Mouse (Mus musculus) heart, embryonic 13.5 days (tissue): ENCODE results near the gene Mcl1. TPM values are rescaled to one million over a fixed set of nuclear protein-coding genes. Genes with fewer than 3 reads are reported as not detected.
A peak's percentile ranks its signal among the peaks of the same experiment; 100 is the strongest.

Experiments
- ATAC-seq: fragments of 200-750 bp; cut with Nextera tagmentation; 2 replicates; pipeline ENCODE4 v1.8.0; 2017; ENCODE audit warnings: moderate TSS enrichment; ENCODE audit not compliant: insufficient number of reproducible peaks, low FRiP score, low TSS enrichment; ENCODE audit errors: extremely low read depth
- H3K27ac ChIP-seq: fragments of 300-500 bp; sonication (generic); replicated peaks from 2 replicates; pipeline ENCODE4 v1.5.1; 2015; ENCODE audit warnings: moderate library complexity, mild to moderate bottlenecking, inconsistent platforms
- H3K27me3 ChIP-seq: fragments of 300-500 bp; sonication (generic); replicated peaks from 2 replicates; pipeline ENCODE4 v1.6.1; 2015; ENCODE audit warnings: mild to moderate bottlenecking, inconsistent platforms
- H3K36me3 ChIP-seq: fragments of 300-500 bp; sonication (generic); 2 replicates; pipeline ENCODE4 v1.6.1; 2015; ENCODE audit warnings: mild to moderate bottlenecking, inconsistent platforms
- H3K4me1 ChIP-seq: fragments of 300-500 bp; sonication (generic); 2 replicates; pipeline ENCODE4 v1.6.1; 2015; ENCODE audit warnings: inconsistent platforms
- H3K4me2 ChIP-seq: fragments of 300-500 bp; sonication (generic); 2 replicates; pipeline ENCODE4 v1.6.1; 2015; ENCODE audit warnings: inconsistent platforms, mild to moderate bottlenecking, moderate library complexity
- H3K4me3 ChIP-seq: fragments of 300-500 bp; sonication (generic); 2 replicates; pipeline ENCODE4 v1.5.1; 2015; ENCODE audit warnings: moderate library complexity, mild to moderate bottlenecking, inconsistent platforms
- H3K9ac ChIP-seq: fragments of 300-500 bp; sonication (generic); 2 replicates; pipeline ENCODE4 v1.6.1; 2015; ENCODE audit warnings: inconsistent platforms, mild to moderate bottlenecking, moderate library complexity
- H3K9me3 ChIP-seq: fragments of 300-500 bp; sonication (generic); 2 replicates; pipeline ENCODE4 v1.6.1; 2016; ENCODE audit warnings: inconsistent platforms
- WGBS: fragments of 180-500 bp; shearing (Covaris S2); methylation state at CpG from one replicate; pipeline ENCODE4 v1.1.7; 2015; ENCODE audit warnings: mixed read lengths; 5-methylcytosine and 5-hydroxymethylcytosine counted together
- polyA plus RNA-seq: library from polyadenylated mRNA; unstranded; fragments of >200 nt; fragmentation: Nextera tagmentation; extraction: Ambion mirVana; gene quantifications from 2 replicates; pipeline ENCODE4 v1.2.1, GENCODE M21; 2015

The Mcl1 gene
- polyA plus RNA-seq, 1 experiment from 2014 or later: 36.0 TPM

DNA sequence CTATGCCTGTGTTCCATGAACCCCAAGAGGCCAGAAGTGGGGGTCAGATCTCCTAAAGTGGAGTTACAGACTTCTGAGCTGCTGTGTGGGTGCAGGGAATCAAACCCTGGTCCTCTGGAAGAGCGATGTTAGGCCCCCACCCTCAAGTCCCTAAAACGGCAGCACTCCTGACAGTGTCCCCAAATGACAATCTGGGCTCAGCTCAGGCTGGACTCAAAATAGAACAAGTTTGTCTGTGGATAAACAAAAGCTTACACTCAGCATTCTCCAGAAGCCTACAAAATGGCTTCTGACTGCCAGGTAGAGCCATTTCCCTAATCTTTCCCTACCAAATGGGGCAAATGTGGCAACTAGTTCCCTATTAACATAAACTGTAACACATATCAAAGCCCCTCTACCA, 42.5 kb downstream of the Mcl1 start:
- peaks cover 37% of the 10 kb centered on the region for H3K4me1 ChIP-seq
- WGBS: 60% methylated on average over 2 of the region's 2 CpGs
- H3K4me3 ChIP-seq: no peak overlapping the region
- H3K27ac ChIP-seq: peak overlapping the region; percentile 84
- ATAC-seq: no peak
- no peak overlapping the region for H3K9ac ChIP-seq
- H3K4me2 ChIP-seq: no peak overlapping the region
- H3K36me3 ChIP-seq: no peaks in the 10 kb centered on the region
- no peaks in the 10 kb centered on the region for H3K27me3 ChIP-seq
- no peaks in the 10 kb centered on the region for H3K9me3 ChIP-seq

DNA sequence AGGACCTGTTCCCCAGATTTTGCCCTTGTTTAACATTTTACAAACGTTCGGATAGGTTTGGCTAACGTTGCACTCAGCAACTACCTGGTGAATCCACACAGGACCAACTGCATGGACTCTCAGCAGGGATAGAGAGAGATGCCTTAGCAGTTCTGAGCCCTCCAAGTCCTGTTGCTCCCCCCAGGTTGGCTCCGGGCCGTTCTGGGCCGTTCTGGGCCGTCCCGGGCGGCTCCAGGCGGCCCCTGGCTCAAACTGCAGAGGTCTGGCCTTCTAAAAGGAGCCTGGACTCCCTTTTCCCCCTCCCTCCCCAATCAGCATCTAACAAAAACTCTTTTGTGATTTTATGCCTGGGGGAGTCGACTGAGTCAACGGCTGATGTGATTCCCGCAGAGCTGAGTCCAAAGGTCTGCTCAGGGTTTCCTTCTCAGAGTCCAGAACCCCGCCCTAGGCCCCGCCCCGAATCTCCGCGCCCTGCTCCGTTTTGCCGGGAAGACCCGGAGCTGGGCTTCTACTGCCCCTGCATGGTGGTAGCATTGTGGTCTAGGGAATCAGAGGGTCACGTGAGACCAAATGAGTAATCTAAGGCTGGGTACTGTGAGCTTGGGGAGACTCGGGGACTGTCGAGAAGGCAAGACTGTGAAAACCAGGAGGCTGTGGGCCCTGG, 43.4 kb downstream of the Mcl1 start:
- H3K9ac ChIP-seq: peak overlapping the region; percentile 80
- H3K27me3 ChIP-seq: no peaks in the 10 kb centered on the region
- peaks cover 29% of the 10 kb centered on the region for H3K4me1 ChIP-seq
- no peaks in the 10 kb centered on the region for H3K36me3 ChIP-seq
- peak; percentile 67 for ATAC-seq
- peak overlapping the region; percentile 45 for H3K4me3 ChIP-seq
- peak overlapping the region; percentile 84 for H3K27ac ChIP-seq
- 6% methylated on average over 24 of the region's 24 CpGs for WGBS
- H3K4me2 ChIP-seq: peak overlapping the region; percentile 72
- H3K9me3 ChIP-seq: no peaks in the 10 kb centered on the region

DNA sequence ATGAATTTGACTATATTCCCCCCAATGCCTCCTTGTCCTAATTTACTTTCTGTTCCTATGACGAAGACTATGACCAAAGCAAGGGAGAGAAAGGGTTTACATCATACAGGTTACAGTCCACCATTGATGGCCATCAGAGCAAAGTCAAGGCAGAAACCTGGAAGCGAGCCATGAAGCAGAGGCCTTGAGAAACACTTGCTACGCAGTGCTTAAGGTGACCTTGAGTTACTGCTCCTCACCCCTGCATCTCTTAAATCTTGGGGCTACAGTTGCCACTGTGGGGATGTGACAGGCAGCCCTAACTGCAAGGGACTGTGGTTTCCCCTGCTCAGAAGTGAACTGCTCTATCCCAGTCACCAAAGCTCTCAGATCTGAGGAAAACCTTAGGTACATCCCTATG, 44.7 kb downstream of the Mcl1 start:
- Histone ChIP-seq H3K4me1 (peaks cover 29% of the 10 kb centered on the region), H3K4me3 (no peak overlapping the region), H3K9me3 (no peaks in the 10 kb centered on the region), H3K9ac (no peak overlapping the region), H3K27me3 (no peaks in the 10 kb centered on the region), H3K27ac (no peak overlapping the region), H3K4me2 (no peak overlapping the region), H3K36me3 (no peaks in the 10 kb centered on the region)
- ATAC-seq: no peak
- 87% methylated on average over 3 of the region's 3 CpGs for WGBS

DNA sequence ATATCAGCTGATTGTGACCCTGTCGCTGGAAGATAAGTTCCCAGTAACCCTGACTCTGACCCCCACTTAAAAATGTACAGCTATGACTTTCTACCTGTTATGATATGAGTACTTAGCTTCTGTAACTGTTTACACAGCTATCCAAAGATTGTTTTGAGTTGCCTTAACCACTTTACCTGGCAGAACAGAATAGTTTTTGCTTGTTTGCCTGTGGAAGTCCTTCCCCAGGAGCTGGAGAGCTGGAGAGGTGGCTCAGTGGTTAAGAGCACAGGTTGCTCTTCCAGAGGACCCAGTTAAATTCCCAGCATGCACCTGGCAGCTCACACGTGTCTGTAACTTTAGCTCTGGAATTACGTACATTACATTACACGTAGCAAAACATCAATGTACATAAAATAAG, 46.0 kb downstream of the Mcl1 start:
- Histone ChIP-seq H3K27me3 (no peaks in the 10 kb centered on the region), H3K4me3 (no peak overlapping the region), H3K9me3 (no peaks in the 10 kb centered on the region), H3K27ac (no peak overlapping the region), H3K36me3 (no peaks in the 10 kb centered on the region), H3K9ac (no peak overlapping the region), H3K4me2 (no peak overlapping the region), H3K4me1 (peaks cover 28% of the 10 kb centered on the region)
- no peak for ATAC-seq
- 85% methylated on average over 4 of the region's 4 CpGs for WGBS

DNA sequence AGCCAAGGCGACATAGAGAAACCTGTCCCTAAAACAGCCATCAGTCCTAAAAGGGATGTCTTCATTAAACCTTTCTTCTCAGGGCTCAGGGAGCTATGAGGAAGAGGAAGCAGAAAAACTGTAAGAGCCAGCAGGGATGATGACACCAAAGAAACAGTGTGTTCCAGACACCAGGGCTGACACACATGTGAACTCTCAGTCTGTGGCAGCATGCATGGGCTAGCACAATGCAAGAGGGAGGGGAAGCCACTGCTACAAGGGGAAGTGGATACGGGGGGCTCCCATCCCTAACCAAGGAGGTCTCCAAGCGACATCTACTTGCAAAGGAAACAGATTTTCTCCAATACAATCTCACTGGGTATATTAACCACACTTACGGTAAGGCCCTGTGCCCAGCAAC, 47.7 kb downstream of the Mcl1 start:
- no peak for ATAC-seq
- Histone ChIP-seq H3K4me1 (peaks cover 11% of the 10 kb centered on the region), H3K4me3 (no peak overlapping the region), H3K27ac (no peak overlapping the region), H3K36me3 (no peaks in the 10 kb centered on the region), H3K4me2 (no peak overlapping the region), H3K9me3 (no peaks in the 10 kb centered on the region), H3K9ac (no peak overlapping the region), H3K27me3 (no peaks in the 10 kb centered on the region)
- 76% methylated on average over 4 of the region's 4 CpGs for WGBS

DNA sequence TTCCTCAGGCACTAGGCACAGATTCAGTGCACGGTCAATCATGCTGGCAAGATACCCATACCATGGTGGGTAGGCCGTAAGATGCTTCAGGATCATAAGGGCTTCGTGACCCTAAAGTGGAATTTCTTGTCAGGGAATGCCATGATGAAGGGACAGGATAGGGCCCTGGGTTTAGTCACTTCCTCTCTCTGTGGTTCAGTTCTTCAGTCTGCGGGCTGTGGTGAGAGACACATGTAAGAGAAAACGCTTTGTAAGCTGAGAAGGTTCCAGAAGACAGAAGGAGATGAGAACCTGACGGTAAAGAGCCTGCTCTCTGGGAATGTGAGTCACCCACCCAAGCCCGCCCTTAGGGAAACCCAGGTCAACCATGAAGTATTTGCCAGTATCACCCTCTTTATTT, 48.9 kb downstream of the Mcl1 start:
- 81% methylated on average over 7 of the region's 7 CpGs for WGBS
- ATAC-seq: no peak
- Histone ChIP-seq H3K4me3 (no peak overlapping the region), H3K27ac (no peak overlapping the region), H3K9me3 (no peaks in the 10 kb centered on the region), H3K36me3 (no peaks in the 10 kb centered on the region), H3K4me1 (no peaks in the 10 kb centered on the region), H3K9ac (no peak overlapping the region), H3K27me3 (no peaks in the 10 kb centered on the region), H3K4me2 (no peak overlapping the region)

DNA sequence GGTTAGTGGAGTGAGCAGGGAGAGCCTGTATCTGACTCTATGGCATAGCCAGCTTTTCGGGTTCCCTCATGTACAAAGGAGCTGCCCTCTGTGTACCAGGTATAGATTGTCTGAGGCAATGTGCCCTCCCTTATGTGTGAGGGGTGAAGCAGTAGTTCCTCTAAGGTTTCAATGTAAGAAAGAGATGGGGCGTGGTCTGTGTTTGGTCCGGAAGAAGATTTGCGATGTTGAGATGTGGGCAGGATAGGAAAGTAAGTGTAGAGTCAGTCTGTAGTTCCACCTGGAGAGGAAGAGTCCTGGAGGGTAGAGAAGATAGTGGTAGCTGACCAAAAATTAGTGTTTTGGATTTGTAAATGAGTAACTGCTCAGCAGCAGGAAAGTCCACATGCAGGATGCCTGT, 50.5 kb downstream of the Mcl1 start:
- H3K4me1 ChIP-seq: no peaks in the 10 kb centered on the region
- H3K27ac ChIP-seq: no peak overlapping the region
- no peaks in the 10 kb centered on the region for H3K27me3 ChIP-seq
- H3K9me3 ChIP-seq: peaks cover 7% of the 10 kb centered on the region
- H3K4me2 ChIP-seq: no peak overlapping the region
- peaks cover 4% of the 10 kb centered on the region; the same call in 1 of the 2 replicates for H3K36me3 ChIP-seq
- no peak overlapping the region for H3K4me3 ChIP-seq
- no peak for ATAC-seq
- no peak overlapping the region for H3K9ac ChIP-seq
- WGBS: 93% methylated on average over 4 of the region's 4 CpGs

DNA sequence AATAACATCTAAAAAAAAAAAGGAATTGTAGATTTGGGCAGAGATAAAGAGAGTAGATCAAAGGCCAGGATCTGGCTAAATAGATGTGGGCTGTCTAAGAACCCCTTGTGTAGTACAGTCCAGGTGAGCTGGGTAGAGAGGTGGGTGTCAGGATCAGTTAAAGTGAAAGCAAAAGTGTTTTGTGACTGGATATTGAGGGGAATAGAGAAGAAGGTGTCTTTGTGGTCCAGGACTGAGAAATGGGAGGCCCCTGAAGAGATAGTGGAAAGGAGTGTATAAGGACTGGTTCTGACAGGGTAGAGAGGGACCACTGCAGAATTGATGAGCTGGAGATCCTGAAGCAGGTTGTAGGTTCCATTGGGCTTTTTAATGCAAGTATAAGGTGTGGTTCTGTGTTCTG, 51.4 kb downstream of the Mcl1 start:
- Histone ChIP-seq H3K9me3 (peaks cover 7% of the 10 kb centered on the region), H3K4me2 (no peak overlapping the region), H3K4me3 (no peak overlapping the region), H3K9ac (no peak overlapping the region), H3K27me3 (no peaks in the 10 kb centered on the region), H3K36me3 (peaks cover 4% of the 10 kb centered on the region; the same call in 1 of the 2 replicates), H3K4me1 (no peaks in the 10 kb centered on the region), H3K27ac (no peak overlapping the region)
- ATAC-seq: no peak

Other genes starting within 250 kb of the Mcl1 start
- 28.6 and 28.7 TPM in 2 replicates for gene Arnt, start 224.4 kb upstream of the Mcl1 start, polyA plus RNA-seq
- 15.5 and 17.0 TPM in 2 replicates for gene Ctsk, start 159.5 kb upstream of the Mcl1 start, polyA plus RNA-seq
- gene Ctss, start 132.0 kb upstream of the Mcl1 start, polyA plus RNA-seq: 12.3 and 13.4 TPM in 2 replicates
- gene Hormad1, start 99.1 kb upstream of the Mcl1 start, polyA plus RNA-seq: not detected in 2 replicates
- gene Golph3l, start 69.9 kb upstream of the Mcl1 start, polyA plus RNA-seq: 23.3 and 24.7 TPM in 2 replicates
- gene Ensa, start 33.8 kb upstream of the Mcl1 start, polyA plus RNA-seq: 46.5 and 53.1 TPM in 2 replicates
- 4.8 and 7.3 TPM in 2 replicates for gene Adamtsl4, start 29.1 kb downstream of the Mcl1 start, polyA plus RNA-seq
- 61.1 and 68.7 TPM in 2 replicates for gene Ecm1, start 80.8 kb downstream of the Mcl1 start, polyA plus RNA-seq
- 39.5 and 40.0 TPM in 2 replicates for gene Tars2, start 101.4 kb downstream of the Mcl1 start, polyA plus RNA-seq
- gene Rprd2, start 160.1 kb downstream of the Mcl1 start, polyA plus RNA-seq: 17.1 and 18.0 TPM in 2 replicates
- 25.0 and 29.1 TPM in 2 replicates for gene Prpf3, start 197.1 kb downstream of the Mcl1 start, polyA plus RNA-seq
- gene Mrps21, start 212.7 kb downstream of the Mcl1 start, polyA plus RNA-seq: 362 and 399 TPM in 2 replicates
- gene Ciart, start 223.5 kb downstream of the Mcl1 start, polyA plus RNA-seq: 5.7 and 6.2 TPM in 2 replicates
- 38.1 and 41.8 TPM in 2 replicates for gene BC028528, start 233.2 kb downstream of the Mcl1 start, polyA plus RNA-seq
- 28.8 and 33.9 TPM in 2 replicates for gene Aph1a, start 235.2 kb downstream of the Mcl1 start, polyA plus RNA-seq
- 26.1 and 31.5 TPM in 2 replicates for gene Car14, start 245.9 kb downstream of the Mcl1 start, polyA plus RNA-seq